Mouse (Mus musculus) small intestine, adult 10 weeks (tissue): Measurements from ENCODE around the gene Cyp2c55. TPM values are rescaled to one million over a fixed set of nuclear protein-coding genes. Genes with fewer than 3 reads are reported as not detected.

Experiments
- polyA plus RNA-seq: library from polyadenylated mRNA; stranded (reverse); fragments of 350-450 nt; fragmentation: Illumina TruSeq; extraction: RNeasy Lipid Tissue Mini Kit (QIAGEN cat#74804); gene quantifications from one replicate; pipeline ENCODE4 v1.2.3, GENCODE M21; 2014; ENCODE audit warnings: low replicate concordance

Cyp2c55 gene
- polyA plus RNA-seq: 1,192 TPM

DNA sequence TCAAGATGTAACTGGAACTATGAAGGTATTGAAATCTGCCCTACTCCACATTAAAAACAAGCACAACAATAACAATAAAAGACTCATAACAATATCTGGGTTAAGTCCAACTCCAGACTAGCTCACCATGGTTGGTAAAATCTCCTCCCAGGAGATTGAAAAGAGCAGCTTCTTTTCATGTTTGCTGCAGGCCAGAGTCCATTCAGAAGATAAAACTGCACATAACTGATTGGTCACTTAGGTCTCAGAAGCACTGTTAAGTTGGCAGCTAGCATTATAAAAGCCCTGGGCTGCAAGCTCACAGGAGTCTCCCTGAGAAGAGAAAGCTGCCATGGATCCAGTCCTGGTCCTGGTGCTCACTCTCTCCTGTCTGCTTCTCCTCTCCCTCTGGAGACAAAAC is at the start of gene Cyp2c55:
Gene Cyp2c55, plus strand, starts transcription at position 305 of the 400 bp plus-strand sequence.

DNA sequence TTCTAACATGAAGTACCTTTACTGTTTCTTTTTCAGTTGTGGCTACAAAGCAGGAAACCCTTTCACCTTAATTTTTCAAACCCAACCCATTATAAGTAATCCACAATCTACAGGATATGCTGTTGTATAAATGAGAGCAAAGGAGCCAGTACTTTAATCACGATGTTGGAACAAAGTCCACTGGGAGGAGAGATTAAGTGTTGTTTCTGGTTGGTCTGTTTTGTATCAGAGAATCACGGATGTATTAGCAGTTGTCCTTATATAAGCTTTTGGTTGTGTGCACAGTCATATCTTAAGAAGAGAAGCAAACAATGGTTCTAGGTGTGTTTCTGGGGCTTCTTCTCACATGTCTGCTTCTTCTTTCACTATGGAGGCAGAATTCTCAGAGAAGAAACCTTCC is 53.9 kb downstream of the Cyp2c55 start, which contains the start of gene Cyp2c65:
Gene Cyp2c65, plus strand, starts transcription at position 297 of the 400 bp plus-strand sequence.

Other genes starting within 250 kb of the Cyp2c55 start
- gene Noc3l, start 187.8 kb upstream of the Cyp2c55 start, polyA plus RNA-seq: 10.3 TPM
- 17.7 TPM for gene Tbc1d12, start 170.4 kb upstream of the Cyp2c55 start, polyA plus RNA-seq
- 44.3 TPM for gene Hells, start 76.1 kb upstream of the Cyp2c55 start, polyA plus RNA-seq
- 2,343 TPM for gene Cyp2c65, start 54.0 kb downstream of the Cyp2c55 start, polyA plus RNA-seq
- 1,804 TPM for gene Cyp2c66, start 106.9 kb downstream of the Cyp2c55 start, polyA plus RNA-seq